Mouse (Mus musculus) ES-E14 (cell line): ENCODE measurements at regions not wholly inside any gene's neighbourhood (a gene's known extent, or its start where the extent isn't known, plus 50 kb on each side); places are given as distances from the start of the nearest gene placed in this dataset.

ENCODE experiments used
- DNase-seq: peaks from one replicate; pipeline ENCODE4 v3.0.0-alpha.2; 2013; ENCODE audit warnings: low read depth, low spot score
- H3K27ac ChIP-seq: 2 replicates; pipeline ENCODE4 v1.5.1; 2012; ENCODE audit warnings: low read depth, mild to moderate bottlenecking, low read length, moderate library complexity, mixed read lengths; ENCODE audit not compliant: poor library complexity, insufficient read depth, severe bottlenecking
- H3K36me3 ChIP-seq: 2 replicates; pipeline ENCODE4 v1.6.1; 2012; ENCODE audit warnings: mild to moderate bottlenecking, low read length, moderate library complexity, mixed read lengths; ENCODE audit not compliant: control insufficient read depth, poor library complexity, insufficient read depth, severe bottlenecking
- H3K4me1 ChIP-seq, 2 experiments: fragments of 150-350 bp in 1 of 2; sonication (generic) in 1 of 2; 2 replicates each; pipeline ENCODE4 v1.6.1; 2012; ENCODE audit warnings: low read length in 2 of 2, mild to moderate bottlenecking in 1 of 2, mixed read lengths in 1 of 2; ENCODE audit not compliant: control insufficient read depth in 2 of 2, insufficient read depth in 2 of 2, poor library complexity in 1 of 2
- H3K4me3 ChIP-seq, 2 experiments: fragments of 150-350 bp in 1 of 2; sonication (generic) in 1 of 2; 2 replicates each; pipeline ENCODE4 v1.5.1; 2012; ENCODE audit warnings: low read length in 2 of 2, low read depth in 1 of 2, mild to moderate bottlenecking in 1 of 2, mixed read lengths in 1 of 2; ENCODE audit not compliant: insufficient read depth in 1 of 2, poor library complexity in 1 of 2, severe bottlenecking in 1 of 2
- H3K9ac ChIP-seq: 2 replicates; pipeline ENCODE4 v1.6.1; 2012; ENCODE audit warnings: low read depth, mild to moderate bottlenecking, low read length, mixed read lengths; ENCODE audit not compliant: poor library complexity, insufficient read depth, severe bottlenecking
- H3K9me3 ChIP-seq: fragments of 150-350 bp; sonication (generic); 2 replicates; pipeline ENCODE4 v1.6.1; 2012; ENCODE audit warnings: low read depth, mild to moderate bottlenecking, low read length; ENCODE audit not compliant: control insufficient read depth, insufficient read depth
- CHD2 ChIP-seq: IDR thresholded peaks from 2 replicates; pipeline ENCODE4 v1.6.1; 2014; ENCODE audit warnings: mild to moderate bottlenecking, low read depth, low read length, inconsistent platforms
- HCFC1 ChIP-seq: IDR thresholded peaks from 2 replicates; pipeline ENCODE4 v1.6.1; 2012; ENCODE audit warnings: low read length, inconsistent platforms, borderline replicate concordance; ENCODE audit not compliant: insufficient read depth
- MAFK ChIP-seq: IDR thresholded peaks from 2 replicates; pipeline ENCODE4 v1.6.1; 2014; ENCODE audit warnings: mild to moderate bottlenecking, low read depth, low read length, inconsistent platforms; ENCODE audit not compliant: insufficient read depth
- ZC3H11A ChIP-seq: IDR thresholded peaks from 2 replicates; pipeline ENCODE4 v1.6.1; 2012; ENCODE audit warnings: low read depth, mild to moderate bottlenecking, inconsistent platforms, low read length, borderline replicate concordance
- ZNF384 ChIP-seq: IDR thresholded peaks from 2 replicates; pipeline ENCODE4 v1.6.1; 2012; ENCODE audit warnings: low read depth, low read length, inconsistent platforms
- in situ Hi-C, 2 experiments: fragments of 600-800 bp; cut with MboI; formaldehyde crosslinking; loops; one replicate each; pipeline ENCODE4 v1.15.1; 2025; ENCODE audit warnings: low sequenced_read_pairs in 2 of 2, inconsistent platforms in 1 of 2; ENCODE audit not compliant: unreplicated experiment in 2 of 2

- Histone ChIP-seq H3K4me3 (no peak overlapping the region), H3K36me3 (no peaks in the 10 kb centered on the region), H3K9ac (no peak overlapping the region), H3K9me3 (no peaks in the 10 kb centered on the region), H3K27ac (no peak overlapping the region), H3K4me1 (no peaks in the 10 kb centered on the region)
- TF ChIP-seq MAFK: no peak
- no peak for TF ChIP-seq HCFC1
- TF ChIP-seq ZC3H11A: no peak
- TF ChIP-seq ZNF384: no peak
- TF ChIP-seq CHD2: no peak
- DNase-seq: no peak
- in situ Hi-C loops: no loop called here
These were observed 109.2 kb downstream of the Ets2 start for GRCm38 (mm10) chr16:95811092-95811491.

- Histone ChIP-seq H3K36me3 (no peaks in the 10 kb centered on the region), H3K9me3 (no peaks in the 10 kb centered on the region), H3K4me1 (no peaks in the 10 kb centered on the region), H3K4me3 (no peak overlapping the region), H3K27ac (no peak overlapping the region), H3K9ac (no peak overlapping the region)
- DNase-seq: no peak
- in situ Hi-C loops: no loop called here
- no peak for TF ChIP-seq ZC3H11A
These were observed 107.4 kb downstream of the Ets2 start for GRCm38 (mm10) chr16:95809127-95809876.

GRCm38 (mm10) chr16:95806510-95806909 lies 104.6 kb downstream of the Ets2 start:
- in situ Hi-C loops: no loop called here
- no peak overlapping the region for H3K27ac ChIP-seq
- no peaks in the 10 kb centered on the region for H3K36me3 ChIP-seq
- H3K9ac ChIP-seq: no peak overlapping the region
- H3K4me1 ChIP-seq: no peaks in the 10 kb centered on the region
- H3K4me3 ChIP-seq: no peak overlapping the region
- no peak for DNase-seq
- no peaks in the 10 kb centered on the region for H3K9me3 ChIP-seq
- no peak for TF ChIP-seq MAFK
- TF ChIP-seq ZC3H11A: no peak
- no peak for TF ChIP-seq CHD2
- TF ChIP-seq HCFC1: no peak
- no peak for TF ChIP-seq ZNF384

GRCm38 (mm10) chr16:95804199-95804598 lies 102.3 kb downstream of the Ets2 start:
- Histone ChIP-seq H3K36me3 (no peaks in the 10 kb centered on the region), H3K9me3 (no peaks in the 10 kb centered on the region), H3K4me1 (no peaks in the 10 kb centered on the region), H3K27ac (no peak overlapping the region), H3K4me3 (no peak overlapping the region), H3K9ac (no peak overlapping the region)
- TF ChIP-seq ZNF384: no peak
- DNase-seq: no peak
- in situ Hi-C loops: no loop called here

- Histone ChIP-seq H3K9me3 (no peaks in the 10 kb centered on the region), H3K27ac (no peak overlapping the region), H3K36me3 (no peaks in the 10 kb centered on the region), H3K9ac (no peak overlapping the region), H3K4me3 (no peak overlapping the region), H3K4me1 (peaks cover 0 to 2% of the 10 kb centered on the region in 2 experiments; a peak in 1 of 4 replicates)
- TF ChIP-seq HCFC1 (no peak), ZC3H11A (no peak), ZNF384 (no peak)
- in situ Hi-C loops: no loop called here
- no peak for DNase-seq
These were observed 100.8 kb downstream of the Ets2 start for GRCm38 (mm10) chr16:95802641-95803040.
